Mouse (Mus musculus): ENCODE data around the gene Per1.

DNA sequence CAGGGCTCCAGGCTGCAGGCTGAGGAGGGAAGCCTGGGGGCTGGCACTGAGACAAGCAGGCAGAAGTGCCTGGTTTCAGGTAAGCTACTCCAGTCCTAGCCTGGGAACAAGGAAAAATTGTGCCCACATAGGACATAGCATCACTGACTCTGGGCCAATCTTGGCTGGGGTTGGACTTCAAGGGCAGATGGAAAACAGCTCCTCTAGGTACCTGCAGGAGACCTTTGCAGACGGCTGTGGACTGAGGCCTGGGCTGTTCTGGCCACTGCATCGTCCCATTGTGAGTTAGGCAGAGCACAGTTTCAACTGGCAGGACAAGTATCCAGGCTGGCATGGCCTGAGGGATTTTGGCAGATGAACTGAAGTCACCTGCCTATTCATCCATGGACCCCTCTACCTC lies 10.8 kb downstream of the Per1 start:
- no peak for TF ChIP-seq CTCF (IDR thresholded peaks at IDR 0.05; ENCODE audit: low read depth, low read length)
- no peak for TF ChIP-seq EP300 (IDR thresholded peaks at IDR 0.05; ENCODE audit: insufficient read depth, low read depth, low read length)
- no peak for TF ChIP-seq POLR2A (IDR thresholded peaks at IDR 0.05; ENCODE audit: insufficient read depth, low read length)

Data from ES-Bruce4 (cell line).